Mouse (Mus musculus): ENCODE data around the gene Grifin.

The Grifin gene

DNA sequence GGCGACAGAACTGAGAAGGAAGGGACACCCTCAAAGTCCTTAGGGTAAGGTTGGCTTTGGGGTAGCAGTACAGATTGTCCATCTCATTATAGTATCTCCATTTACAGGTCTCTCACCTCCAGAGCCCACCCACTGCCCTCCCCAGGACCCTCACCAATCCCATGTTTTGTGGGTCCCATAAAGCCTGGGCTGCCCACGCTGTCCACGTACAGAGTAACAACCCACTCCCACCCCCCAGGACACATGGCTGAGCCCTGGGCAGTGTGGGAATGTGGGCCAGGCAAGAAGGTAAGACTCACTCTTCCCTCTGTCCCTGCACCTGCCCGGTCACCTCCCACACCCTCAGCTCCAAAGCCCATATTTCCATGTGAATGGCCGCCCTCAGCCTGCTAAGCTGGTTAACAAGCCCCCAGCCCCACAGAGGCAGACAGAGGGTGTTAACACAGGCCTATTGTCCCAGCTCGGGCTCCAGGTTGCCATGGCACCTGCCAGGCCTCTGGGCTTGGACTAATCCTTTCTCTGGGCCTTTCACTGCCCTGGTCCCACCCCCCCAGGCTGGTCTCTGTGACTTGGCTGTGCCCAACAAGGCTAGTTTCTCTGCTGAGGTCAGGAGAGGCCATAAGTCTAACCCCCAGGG, 19.0 kb upstream of the Grifin start:
- DNase-seq: no peak

DNA sequence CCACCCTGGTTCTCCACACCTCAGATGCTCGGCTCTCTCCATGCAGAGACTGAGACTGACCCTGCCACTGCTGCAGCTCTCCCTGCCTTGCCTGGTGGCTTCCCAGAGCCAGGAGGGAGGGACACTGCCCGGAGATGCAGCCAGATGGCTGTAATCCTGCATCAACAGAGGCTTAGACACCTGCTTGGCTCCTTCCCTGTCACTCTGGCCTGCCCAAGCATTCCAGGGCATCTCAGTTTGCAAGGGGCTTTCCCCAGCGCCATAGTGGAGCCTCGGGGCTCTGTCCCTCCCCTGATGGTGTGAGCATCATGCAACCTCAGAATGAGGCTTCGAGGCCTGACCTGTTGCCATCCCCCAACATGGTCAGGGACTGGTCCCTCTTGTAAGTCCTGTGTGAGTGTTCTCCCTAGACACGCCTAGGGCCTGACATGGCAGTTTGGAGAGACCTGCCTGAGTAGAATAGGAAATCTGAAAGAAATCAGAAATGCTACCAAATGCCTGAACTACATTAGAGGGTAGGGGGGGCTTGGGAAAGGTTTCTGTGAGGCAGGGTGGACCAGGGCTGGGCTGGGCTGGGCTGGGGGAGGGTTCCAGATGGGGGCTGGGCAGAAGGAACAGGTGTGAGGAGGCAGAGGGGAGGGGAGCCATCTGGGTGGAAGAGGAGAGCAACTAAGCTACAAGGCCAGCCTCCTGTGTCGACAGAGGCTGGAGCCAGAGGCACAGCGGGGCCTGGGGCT, 18.3 kb upstream of the Grifin start:
- DNase-seq: no peak

DNA sequence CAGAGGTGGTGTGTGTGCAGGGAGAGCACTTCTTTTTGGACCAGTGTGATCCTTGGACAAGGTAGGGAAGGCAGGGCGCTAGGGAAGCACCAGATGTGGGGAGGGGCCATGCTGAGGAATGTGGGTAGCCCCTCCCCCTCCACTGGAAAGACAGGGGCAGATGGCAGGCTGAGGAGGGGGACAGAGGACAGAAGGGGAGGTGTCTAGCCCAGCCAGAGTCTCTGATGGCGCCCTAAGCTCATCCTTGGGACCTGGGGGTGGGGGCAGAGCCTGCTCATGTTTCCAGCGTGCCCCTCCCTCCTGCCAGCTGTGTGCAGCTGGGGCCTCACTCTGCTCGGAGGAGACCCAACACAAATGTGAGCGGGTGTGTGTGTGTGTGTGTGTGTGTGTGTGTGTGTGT, 16.7 kb upstream of the Grifin start:
- peak; percentile 48 to 83 for DNase-seq

DNA sequence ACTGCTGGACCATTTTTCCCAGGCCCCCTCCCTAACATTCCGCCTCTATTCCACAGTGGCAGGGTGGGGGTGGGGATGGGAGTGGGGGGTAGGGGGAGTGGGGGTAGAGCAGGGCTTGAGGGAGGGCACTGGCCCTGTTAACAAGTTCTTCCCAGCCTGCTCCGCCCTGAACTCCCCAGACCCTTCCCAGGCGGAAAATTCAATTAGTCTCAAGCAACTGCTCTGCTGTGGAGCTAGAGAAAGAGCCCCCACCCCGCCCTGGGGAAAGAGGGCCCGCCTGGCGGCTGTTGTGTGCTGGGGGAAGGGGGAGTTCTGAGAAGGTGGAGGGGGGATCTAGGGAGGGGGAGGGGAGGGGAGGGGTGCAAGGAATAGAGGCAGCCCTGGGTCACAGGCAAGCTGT, 14.9 kb upstream of the Grifin start:
- DNase-seq: no peak

DNA sequence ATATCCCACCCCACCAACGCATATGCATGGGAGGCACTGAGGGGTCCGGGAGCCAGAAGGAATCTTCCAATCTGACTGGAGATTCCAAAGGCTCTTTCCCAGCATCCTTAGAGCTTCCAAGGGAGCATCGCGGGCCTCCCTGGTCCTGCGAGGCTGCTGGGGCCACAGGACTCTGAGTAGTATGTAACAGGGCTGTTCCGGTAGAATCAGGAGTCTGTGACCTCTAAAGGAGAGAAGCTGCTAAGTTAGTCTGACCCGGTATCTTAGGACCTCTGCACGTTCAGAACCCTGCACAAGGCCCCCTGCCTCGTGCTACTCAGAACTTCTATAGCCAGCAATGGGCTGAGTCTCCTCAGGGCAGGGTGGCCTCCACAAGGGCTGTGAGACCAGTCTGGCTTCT, 14.3 kb upstream of the Grifin start:
- DNase-seq: no peak

DNA sequence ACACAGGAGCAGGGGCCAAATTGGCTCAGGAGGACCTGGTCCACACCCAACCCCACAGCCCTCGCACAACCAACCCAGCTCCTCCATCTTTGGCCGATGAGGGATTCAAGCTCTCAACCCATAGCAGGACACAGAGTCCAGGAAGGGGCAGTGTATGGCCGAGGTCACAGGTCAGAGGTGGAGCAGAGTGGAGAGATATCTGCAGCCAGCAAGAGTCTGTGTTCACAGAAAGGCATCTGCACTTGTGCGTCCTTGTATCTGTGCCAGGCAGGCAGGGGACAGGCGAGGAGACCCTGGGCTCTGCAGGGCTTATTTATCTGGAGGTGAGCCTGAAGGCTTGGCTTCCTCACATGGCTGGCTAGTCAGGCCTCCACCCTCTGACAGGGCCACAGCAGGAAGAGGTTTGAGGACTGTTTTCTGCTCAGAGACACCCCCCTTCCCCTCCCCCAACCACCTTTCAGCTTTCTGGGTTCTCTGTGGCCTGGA, 10.6 kb upstream of the Grifin start:
- no peak for DNase-seq

DNA sequence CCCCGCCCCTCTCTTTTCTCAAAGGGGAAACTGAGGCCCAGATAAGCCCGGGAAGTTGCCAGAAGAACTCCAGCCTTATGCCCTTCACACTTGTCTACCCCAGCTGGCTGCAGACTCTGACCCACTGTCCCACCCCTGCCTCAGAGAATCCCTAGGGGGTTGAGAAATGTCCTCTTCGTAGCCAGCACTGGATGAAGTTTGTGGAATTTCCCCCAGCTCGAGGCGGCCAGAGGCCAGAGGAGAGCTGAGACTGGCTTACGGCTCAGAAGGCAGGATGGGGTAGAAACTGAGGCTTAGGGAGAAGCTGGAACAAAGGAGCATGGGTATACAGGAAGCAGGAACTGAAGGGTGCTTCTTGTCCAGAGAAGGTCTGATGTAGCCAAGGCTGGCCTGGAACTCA, 7.7 kb upstream of the Grifin start:
- DNase-seq: peak in 1 of 2 experiments; percentile 54

DNA sequence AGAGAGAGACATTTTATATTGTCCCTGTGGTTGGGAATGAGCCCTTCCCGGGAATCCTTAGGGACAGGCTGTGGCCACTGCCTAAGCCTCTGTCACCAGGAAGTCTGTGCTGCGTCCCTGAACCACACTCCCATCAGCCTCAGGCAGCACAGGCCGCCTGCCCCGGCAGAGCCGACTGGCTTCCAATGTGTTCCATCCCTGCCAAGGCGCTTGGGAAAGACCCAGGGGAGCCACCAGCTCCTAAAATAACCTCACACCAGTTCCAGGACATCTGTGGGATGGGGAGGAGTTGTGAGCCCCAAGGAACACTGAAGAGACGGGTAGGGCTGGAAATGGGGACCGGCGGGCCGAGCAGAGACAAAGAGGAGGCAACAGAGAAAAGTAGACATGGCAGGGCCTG, 6.8 kb upstream of the Grifin start:
- peak in 1 of 2 experiments; percentile 68 for DNase-seq

DNA sequence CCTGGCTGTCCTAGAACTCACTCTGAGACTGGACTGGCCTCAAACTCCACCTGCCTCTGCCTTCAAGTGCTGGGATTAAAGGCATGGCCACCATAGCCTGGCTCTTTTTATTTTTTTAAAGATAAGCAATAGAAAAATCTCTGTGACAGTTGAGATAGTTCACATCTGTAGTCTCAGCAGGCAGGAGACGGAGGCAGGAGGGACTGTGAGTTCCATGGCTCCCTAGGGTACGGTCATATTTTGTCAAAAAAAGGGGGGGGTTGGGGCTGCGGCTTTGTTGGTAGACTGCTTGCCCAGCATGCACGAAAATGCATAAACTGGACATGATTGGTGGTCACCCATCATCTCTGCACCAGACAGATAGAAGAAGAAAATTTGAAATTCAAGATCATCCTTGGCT, 6.3 kb upstream of the Grifin start:
- DNase-seq: no peak

DNA sequence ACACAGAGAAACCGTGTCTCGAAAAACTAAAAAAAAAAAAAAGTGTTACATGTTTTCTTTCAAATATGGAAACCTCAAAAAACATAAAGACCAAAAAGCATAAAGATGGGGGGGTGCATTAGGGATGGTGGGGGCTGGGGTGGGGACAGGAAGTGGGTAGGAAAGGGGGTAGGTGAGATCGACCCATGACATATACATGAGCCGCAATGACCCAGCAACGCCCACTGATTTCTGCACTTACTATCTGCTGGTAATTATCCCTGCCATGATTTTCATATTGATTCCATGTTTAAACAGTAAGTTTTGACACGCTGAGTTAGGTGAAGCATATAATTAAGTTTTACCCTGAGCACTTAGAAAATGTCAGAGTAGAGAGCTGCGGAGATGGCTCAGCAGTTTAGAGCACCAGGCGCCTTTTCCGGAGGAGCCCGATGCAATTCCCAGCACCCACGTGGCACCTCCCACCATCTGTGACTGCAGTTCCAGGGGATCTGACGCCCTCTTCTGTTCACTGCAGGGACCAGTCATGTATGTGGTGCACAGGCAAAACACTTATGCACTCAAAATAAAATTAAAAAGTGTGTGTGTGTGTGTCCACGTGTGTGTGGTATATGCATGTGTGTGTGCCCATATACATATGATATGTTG, 5.5 kb upstream of the Grifin start:
- DNase-seq: no peak

DNA sequence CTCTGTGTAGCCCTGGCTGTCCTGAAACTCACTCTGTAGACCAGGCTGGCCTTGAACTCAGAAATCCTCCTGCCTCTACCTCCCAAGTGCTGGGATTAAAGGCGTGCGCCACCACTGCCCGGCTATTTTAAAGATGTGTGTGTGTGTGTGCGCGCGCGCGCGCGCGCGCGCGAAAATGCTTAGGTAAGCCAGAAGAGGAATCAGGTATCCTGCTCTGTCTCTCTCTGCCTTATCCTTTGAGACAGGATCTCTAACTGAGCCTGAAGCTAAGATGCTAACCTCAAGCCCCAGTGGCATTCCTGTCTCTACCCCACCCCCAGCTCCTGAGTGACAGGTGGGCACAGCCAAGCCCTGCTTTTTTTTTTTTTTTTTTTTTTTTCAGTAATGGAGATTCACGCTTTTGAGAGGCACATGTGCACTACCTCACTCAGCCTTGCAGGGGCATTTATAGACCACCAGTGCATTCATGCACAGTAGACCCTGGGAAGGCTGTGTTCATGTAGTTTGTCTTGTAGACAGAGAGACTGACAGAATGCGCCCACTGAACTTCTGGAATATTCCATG, 4.2 kb upstream of the Grifin start:
- DNase-seq: no peak

DNA sequence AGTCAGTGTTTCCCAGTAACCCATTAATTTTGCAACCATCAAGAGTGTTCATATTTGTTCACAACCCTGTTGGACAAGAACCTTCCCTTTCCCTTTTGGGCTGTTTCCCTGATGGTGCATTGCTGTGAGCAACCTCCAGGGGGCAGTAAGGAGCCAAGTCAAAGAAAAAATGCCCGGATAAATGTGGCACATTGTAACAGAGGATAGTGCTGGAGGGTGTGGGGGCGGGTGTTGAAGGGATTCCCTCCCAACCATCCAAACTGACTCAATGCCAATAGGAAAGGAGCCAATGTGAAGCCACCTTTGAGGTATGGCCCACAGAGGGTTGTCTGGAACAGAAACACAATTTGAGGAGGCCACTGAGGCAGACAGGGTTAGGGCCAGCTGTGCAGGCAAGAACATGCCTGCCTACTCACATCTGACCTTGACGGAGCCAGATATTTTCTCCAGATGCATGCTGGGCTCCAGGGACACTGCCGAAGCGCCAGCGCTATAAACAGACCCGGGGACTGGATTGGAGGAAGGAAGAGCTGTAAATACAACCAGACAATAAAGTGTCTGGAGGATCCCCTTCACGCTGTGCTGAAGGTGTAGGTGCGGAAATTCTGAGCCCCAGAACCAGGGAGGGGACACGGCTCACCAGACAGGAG, 3.6 kb upstream of the Grifin start:
- DNase-seq: peak; percentile 60 to 83

DNA sequence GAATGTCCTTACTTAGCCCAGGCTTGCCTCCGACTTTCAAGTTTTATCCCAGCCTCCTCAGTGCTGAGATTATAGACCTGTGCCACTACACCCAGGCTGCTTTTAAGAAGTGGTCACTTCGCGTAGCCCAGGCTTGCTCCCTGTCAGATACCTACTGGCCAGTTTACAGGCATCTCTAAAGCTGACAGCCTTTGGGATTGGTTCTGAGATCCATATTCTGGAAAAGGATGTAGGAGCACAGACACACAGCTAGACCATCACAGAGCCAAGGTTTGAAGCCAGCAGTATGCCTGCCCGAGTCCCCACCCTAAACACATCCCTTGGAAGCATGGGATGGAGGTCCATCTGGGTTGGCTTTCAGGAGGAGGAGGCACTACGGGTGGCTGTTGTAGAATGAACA, 2.9 kb upstream of the Grifin start:
- no peak for DNase-seq

DNA sequence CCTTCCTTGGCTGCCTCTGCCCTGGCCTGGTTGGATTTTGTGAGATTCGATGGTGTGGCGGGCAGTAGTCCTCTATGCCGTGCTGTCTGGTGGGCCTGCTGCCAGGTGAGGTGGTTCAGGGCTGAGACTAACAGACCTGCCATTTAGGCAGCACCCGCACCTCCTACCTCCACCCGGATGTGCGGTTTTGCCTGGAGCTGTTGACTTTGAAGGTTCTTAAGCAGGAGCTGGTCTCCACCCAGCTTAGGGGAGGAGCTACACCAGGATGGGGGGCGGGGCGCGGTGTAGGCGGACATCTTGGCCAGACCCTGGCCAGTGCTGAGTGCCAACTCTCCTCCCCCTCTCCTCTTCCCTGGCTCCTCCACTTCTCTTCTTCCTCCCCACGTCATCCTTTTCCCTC, 2.5 kb upstream of the Grifin start:
- DNase-seq: peak; percentile 84

DNA sequence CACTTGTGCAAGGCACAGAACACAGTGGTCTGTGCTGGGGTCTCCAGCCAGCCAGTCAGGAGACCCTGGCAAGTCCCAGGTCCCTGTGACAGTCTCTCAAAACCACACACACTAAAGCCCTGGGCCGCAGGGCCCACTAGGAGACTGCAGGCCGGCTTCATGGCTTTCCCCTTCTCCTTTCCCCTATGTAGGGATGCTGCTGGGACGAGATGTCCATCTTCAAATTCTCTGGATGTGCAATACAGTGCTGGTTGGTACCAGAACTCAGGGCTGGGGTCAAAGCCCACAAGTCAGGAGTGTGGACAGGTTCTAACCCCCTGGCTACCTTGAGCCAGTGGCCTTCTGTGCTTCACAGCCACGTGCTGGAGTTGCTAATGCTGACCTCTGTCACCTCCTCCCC, 1.4 kb upstream of the Grifin start:
- DNase-seq: peak in 1 of 2 experiments; percentile 19

DNA sequence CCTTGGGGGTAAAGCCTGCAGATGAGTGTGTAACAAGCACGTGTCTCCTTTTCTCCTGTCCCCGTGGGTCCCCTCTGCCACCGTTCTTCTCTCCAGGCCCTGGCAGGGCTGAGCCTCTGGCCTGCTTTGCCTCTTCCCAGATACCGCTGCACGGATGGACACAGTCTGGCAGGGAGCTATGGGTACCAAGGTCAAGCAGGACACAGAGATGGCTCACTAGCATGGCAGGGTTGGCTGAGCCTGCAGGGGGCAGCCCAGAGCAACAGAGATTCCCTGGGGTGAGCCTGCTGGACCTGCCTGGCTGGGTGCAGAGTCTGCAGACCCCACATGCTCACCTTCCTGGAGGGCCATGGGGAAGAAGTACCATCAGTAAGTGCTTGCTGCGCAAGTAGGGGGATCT, 985 bp upstream of the Grifin start:
- peak; percentile 55 to 72 for DNase-seq

DNA sequence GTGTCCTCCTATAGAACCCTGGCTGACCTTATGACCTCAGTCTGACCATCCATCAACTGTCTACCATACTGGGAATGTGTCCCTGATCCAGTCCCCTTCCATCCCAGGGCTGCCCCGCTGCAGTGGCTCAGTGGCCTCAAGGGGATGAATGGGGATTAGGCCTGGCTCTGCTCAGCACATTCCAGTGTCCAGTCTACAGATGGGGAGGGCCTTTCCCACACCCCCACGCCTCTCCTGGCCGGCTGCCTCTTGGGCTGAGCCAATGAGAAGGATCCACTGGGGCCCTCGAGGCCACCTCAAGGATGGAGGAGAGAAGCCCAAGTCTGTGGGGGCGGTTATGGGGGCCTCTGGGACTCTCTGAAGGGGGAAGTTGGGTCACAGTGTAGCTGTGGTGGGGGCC, 580 bp upstream of the Grifin start:
- peak in 1 of 2 experiments; percentile 48 for DNase-seq

DNA sequence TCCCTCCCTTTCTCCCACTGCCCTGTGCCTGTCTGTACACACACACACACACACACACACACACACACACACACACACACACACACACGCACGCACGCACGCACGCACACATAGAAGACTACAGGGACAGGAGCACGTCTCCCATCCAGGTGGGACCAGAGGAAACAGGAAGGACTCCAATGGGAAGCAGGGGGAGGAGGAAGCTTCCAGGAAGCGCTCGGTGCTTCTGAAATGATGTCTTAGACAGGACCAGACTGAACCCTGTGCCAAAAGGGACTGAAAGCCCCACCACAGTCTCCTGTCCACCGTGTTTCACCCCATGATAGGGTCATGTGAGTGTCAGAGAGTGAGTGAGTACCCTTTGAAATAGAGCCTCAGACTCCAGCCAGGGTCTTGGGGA, 2.3 kb downstream of the Grifin start:
- DNase-seq: no peak

DNA sequence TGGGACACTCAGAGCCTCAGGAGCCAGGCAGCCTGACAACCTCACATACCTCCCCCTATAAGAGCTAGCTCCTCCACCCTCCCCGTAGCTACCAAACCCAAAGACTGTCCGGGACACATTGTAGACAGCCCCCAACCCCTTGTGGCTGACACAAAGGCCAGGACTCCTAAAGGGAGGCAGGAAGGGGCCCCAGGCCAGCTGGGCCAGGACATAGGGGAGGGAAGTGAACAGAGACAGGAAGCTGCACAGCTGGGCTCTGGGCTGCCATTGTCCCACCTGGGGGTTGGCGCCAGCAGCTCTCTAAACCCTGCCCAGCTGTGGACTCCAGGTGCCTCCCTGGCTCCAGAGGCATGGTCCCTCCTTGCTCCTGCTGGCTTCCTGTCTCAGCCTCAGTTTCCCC, 8.0 kb downstream of the Grifin start:
- DNase-seq: no peak

DNA sequence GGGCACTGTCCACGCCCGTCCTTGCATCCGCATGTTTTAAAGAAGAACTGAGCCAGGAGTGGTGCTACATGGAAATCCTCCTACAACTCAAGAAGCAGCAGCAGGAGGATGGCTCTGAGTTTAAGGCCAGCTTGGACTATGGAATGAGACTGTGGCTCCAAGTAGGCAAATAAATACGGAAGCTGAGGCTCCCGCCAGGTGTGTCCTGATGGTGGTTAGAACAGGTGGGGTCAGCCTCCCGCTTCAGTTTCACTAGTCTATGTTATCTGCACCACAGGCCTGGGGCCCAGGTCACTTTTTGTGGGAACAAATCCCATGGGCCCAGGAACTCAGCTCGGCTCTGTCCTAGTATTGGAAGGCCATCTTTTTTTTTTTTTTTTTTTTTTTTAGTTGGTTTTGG, 11.2 kb downstream of the Grifin start:
- DNase-seq: no peak

DNA sequence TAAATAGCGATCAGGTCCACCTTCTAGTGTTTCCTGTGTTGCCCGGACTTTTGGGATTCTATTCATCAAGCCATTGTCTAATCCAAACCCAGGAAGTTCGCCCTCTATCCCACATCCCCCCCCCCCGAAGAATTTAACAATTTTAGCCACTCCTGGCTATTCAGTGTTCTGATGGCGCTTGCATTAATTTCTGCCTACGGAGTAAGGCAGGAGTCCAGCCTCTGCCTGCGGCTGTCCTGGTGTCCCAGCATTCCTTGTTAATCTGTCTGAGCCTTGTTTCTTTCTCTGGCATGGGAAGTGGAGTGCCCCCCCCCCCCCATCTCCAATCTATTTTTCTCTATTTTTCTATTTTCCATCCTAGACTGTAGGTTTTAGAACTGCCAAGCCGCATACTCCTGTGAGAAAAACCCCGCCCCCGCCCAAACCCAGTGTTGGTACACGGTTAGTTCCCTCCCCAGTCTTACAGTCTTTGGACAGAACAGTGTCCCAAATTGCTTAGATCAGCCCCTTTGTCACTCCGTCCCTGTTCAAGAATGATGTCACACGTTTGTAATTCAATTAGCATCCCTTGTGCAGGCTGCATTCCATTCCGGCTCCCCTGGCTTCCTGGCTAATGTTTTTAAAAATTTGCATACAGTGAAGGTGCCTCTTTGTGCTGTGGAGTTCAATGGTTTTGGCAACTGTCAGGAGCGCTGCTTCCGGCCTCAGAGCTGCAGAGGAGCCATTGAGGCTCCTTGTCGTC, 15.4 kb downstream of the Grifin start:
- no peak for DNase-seq

DNA sequence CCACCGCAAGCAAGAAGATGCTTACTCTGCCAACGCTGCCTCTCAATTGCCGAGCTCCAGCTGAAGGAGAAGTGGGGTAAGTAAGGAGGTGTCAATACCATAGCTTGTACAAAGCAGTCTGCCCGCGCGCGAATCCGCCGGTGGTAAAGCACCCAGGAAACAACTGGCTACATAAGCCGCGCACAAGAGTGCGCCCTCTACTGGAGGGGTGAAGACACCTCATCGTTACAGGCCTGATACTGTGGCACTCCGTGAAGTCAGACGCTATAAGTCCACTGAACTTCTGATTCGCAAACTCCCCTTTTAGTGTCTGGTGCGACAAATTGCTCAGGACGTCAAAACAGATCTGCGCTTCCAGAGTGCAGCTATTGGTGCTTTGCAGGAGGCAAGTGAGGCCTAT, 18.5 kb downstream of the Grifin start:
- DNase-seq: no peak

DNA sequence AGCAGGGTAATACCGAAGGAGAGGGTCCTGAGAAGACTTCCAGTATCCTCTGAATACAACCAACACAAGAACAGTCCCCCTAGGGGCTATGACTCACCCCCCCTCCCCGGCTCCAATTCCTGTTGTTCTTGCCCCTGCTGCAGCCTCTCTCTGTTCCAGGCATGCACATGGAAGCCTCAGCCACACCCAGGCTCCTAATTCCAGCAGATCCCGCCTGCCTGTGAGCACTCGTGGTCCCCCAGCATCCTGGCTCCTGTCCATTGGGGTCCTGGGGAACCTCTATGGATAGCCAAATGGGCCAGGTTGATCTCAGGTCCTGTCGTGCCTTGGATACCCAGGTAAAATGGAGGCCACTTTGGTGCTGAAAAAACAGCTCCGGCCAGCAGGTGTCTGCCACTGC, 19.2 kb downstream of the Grifin start:
- no peak for DNase-seq
